Mouse (Mus musculus): ENCODE measurements at regions not wholly inside any gene's neighbourhood (a gene's known extent, or its start where the extent isn't known, plus 50 kb on each side); places are given as distances from the start of the nearest gene placed in this dataset.

DNA sequence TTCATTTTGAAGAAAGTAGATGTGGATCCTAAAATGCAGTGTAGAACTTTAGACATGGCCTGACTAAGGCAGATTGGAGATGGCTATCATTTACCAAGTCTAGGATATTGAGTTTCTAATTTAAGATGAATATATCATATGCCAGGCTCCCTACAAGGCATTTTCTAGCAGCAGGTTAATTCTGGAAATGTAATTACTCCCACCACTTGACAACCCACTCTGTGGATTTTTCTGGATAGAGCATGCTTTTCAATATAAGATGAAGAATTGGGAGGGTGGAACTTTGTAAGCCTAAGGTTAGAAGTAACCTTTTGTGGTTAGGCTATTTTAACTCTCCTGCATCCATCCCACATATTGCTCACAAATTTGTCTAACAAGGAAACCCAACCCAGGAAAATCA lies 178.4 kb upstream of the Pappa start:
- DNase-seq (ENCODE audit: extremely low read depth), result no peak
- no peak for TF ChIP-seq E2F4 (IDR thresholded peaks at IDR 0.05; ENCODE audit: insufficient replicate concordance, low read depth, low read length)
- TF ChIP-seq JUN (IDR thresholded peaks at IDR 0.05; ENCODE audit: insufficient read depth, low read depth, low read length), result no peak
- no peak for TF ChIP-seq UBTF (IDR thresholded peaks at IDR 0.05; ENCODE audit: low read depth, low read length)
- TF ChIP-seq MXI1 (IDR thresholded peaks at IDR 0.05; ENCODE audit: low read depth, low read length), result no peak
- no peak for TF ChIP-seq HCFC1 (IDR thresholded peaks at IDR 0.05; ENCODE audit: low read depth, low read length)
- TF ChIP-seq USF2 (conservative IDR thresholded peaks at IDR 0.05; ENCODE audit: low read depth, low read length), result no peak
- no peak for TF ChIP-seq USF1 (IDR thresholded peaks at IDR 0.05; ENCODE audit: low read depth, low read length)
- TF ChIP-seq CHD2 (IDR thresholded peaks at IDR 0.05; ENCODE audit: low read length), result no peak
- no peak for TF ChIP-seq RCOR1 (conservative IDR thresholded peaks at IDR 0.05; ENCODE audit: low read depth, low read length)
- no peak for TF ChIP-seq SMC3 (IDR thresholded peaks at IDR 0.05; ENCODE audit: low read depth, low read length)
- no peak for TF ChIP-seq SIN3A (IDR thresholded peaks at IDR 0.05; ENCODE audit: low read length)
- no peak for TF ChIP-seq PAX5 (IDR thresholded peaks at IDR 0.05; ENCODE audit: low read length)
- H3K27me3 ChIP-seq (replicated peaks), result no peaks in the 10 kb centered on the region
- H3K27ac ChIP-seq (ENCODE audit: insufficient read depth, low read depth), result no peak overlapping the region
- dilution Hi-C loops (cut with MboI; ENCODE audit: extremely low pct_ligation_motif_present, extremely low pct_unique_long_range_greater_than_20kb, low sequenced_read_pairs) (no loop called here), in situ Hi-C loops (cut with MboI; ENCODE audit: low pct_ligation_motif_present, low pct_unique_long_range_greater_than_20kb, low sequenced_read_pairs) (no loop called here)
- H3K4me3 ChIP-seq (replicated peaks in 1 of 3; ENCODE audit: low read depth in 2 of 3, low read length in 2 of 3, poor library complexity in 1 of 3), result no peak overlapping the region
- no peaks in the 10 kb centered on the region for H3K4me1 ChIP-seq (ENCODE audit: control insufficient read depth in 1 of 2, insufficient read depth in 2 of 2)
- H3K36me3 ChIP-seq (replicated peaks in 1 of 2; ENCODE audit: control insufficient read depth in 1 of 2, insufficient read depth in 1 of 2, low read length in 1 of 2), result no peaks in the 10 kb centered on the region
- no peaks in the 10 kb centered on the region for H3K9me3 ChIP-seq (replicated peaks; ENCODE audit: low read length)
- no peak overlapping the region for H3K9ac ChIP-seq (ENCODE audit: insufficient read depth, low read depth)
- H3K79me2 ChIP-seq (replicated peaks; ENCODE audit: control insufficient read depth, extremely low read depth, insufficient read depth, poor library complexity, severe bottlenecking), result no peaks in the 10 kb centered on the region
- H3K4me2 ChIP-seq (ENCODE audit: insufficient read depth, low read depth, poor library complexity, severe bottlenecking), result no peak overlapping the region

DNA sequence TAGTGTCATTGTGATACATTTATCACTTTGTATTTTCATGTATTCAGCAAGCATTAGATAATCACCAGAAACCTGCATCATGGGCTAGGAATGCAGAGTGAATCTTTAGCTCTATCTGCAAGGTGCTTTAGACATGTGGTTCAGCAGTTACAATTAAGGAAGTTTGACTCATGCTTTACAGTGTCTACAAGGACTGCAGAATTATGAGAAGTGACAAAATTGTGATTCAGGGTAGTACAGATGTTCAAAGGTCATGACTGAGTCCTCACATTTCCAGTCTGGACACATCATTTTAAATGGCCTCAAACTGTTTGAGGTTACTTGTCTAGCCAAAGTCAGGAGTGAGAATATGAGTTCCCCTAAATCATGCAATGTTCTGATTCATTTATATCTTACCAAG lies 171.3 kb upstream of the Pappa start:
- Histone ChIP-seq H3K4me3 (replicated peaks in 1 of 3; ENCODE audit: low read depth in 2 of 3, low read length in 2 of 3, poor library complexity in 1 of 3) (no peak overlapping the region), H3K4me1 (ENCODE audit: control insufficient read depth in 1 of 2, insufficient read depth in 2 of 2) (no peaks in the 10 kb centered on the region), H3K27me3 (replicated peaks) (no peaks in the 10 kb centered on the region), H3K36me3 (replicated peaks in 1 of 2; ENCODE audit: control insufficient read depth in 1 of 2, insufficient read depth in 1 of 2, low read length in 1 of 2) (no peaks in the 10 kb centered on the region), H3K79me2 (replicated peaks; ENCODE audit: control insufficient read depth, extremely low read depth, insufficient read depth, poor library complexity, severe bottlenecking) (no peaks in the 10 kb centered on the region), H3K4me2 (ENCODE audit: insufficient read depth, low read depth, poor library complexity, severe bottlenecking) (no peak overlapping the region), H3K9ac (ENCODE audit: insufficient read depth, low read depth) (no peak overlapping the region), H3K9me3 (replicated peaks; ENCODE audit: low read length) (no peaks in the 10 kb centered on the region), H3K27ac (ENCODE audit: insufficient read depth, low read depth) (no peak overlapping the region)
- no peak for TF ChIP-seq HCFC1 (IDR thresholded peaks at IDR 0.05; ENCODE audit: low read depth, low read length)
- no peak for TF ChIP-seq ETS1 (conservative IDR thresholded peaks at IDR 0.05; ENCODE audit: low read depth, low read length)
- dilution Hi-C loops (cut with MboI; ENCODE audit: extremely low pct_ligation_motif_present, extremely low pct_unique_long_range_greater_than_20kb, low sequenced_read_pairs) (no loop called here), in situ Hi-C loops (cut with MboI; ENCODE audit: low pct_ligation_motif_present, low pct_unique_long_range_greater_than_20kb, low sequenced_read_pairs) (no loop called here)
- no peak for DNase-seq (ENCODE audit: extremely low read depth)

DNA sequence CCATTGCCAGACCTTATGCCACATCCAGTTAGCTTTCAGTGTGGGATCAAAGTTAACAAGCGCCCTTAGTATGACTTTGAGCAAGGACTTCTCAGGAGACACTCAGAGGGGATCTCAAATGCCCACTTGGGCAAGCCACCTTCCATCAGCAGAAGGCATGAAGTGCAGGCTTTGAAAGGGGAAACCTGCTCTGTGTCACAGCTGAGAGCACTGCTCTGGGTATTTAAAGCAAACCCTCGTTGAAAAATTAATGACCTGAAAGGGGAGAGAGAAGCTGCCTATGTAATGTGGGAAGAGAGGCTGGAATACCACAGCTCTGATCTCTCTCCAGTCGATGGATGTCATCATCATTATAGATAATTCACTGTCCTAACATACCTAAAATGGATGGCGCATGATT lies 165.1 kb upstream of the Pappa start:
- in situ Hi-C loops (cut with MboI; ENCODE audit: low pct_ligation_motif_present, low pct_unique_long_range_greater_than_20kb, low sequenced_read_pairs), result no loop called here

More for the DNA sequence above, 165.1 kb upstream of the Pappa start:
- dilution Hi-C loops (cut with MboI; ENCODE audit: extremely low pct_ligation_motif_present, extremely low pct_unique_long_range_greater_than_20kb, low sequenced_read_pairs), result no loop called here
- H3K9me3 ChIP-seq (replicated peaks; ENCODE audit: low read length), result no peaks in the 10 kb centered on the region
- no peak overlapping the region for H3K4me3 ChIP-seq (replicated peaks in 1 of 3; ENCODE audit: low read depth in 2 of 3, low read length in 2 of 3, poor library complexity in 1 of 3)
- TF ChIP-seq UBTF (IDR thresholded peaks at IDR 0.05; ENCODE audit: low read depth, low read length) (no peak), GABPA (IDR thresholded peaks at IDR 0.05; ENCODE audit: insufficient replicate concordance, low read depth, low read length) (no peak), ELF1 (IDR thresholded peaks at IDR 0.05; ENCODE audit: low read depth, low read length) (no peak), JUN (IDR thresholded peaks at IDR 0.05; ENCODE audit: insufficient read depth, low read depth, low read length) (no peak), CHD2 (IDR thresholded peaks at IDR 0.05; ENCODE audit: low read length) (no peak), JUND (conservative IDR thresholded peaks at IDR 0.05; ENCODE audit: low read depth, low read length) (no peak), SMC3 (IDR thresholded peaks at IDR 0.05; ENCODE audit: low read depth, low read length) (no peak), KAT2A (IDR thresholded peaks at IDR 0.05; ENCODE audit: insufficient replicate concordance, low read length) (no peak), MAZ (IDR thresholded peaks at IDR 0.05; ENCODE audit: low read depth, low read length) (no peak)
- no peaks in the 10 kb centered on the region for H3K36me3 ChIP-seq (replicated peaks in 1 of 2; ENCODE audit: control insufficient read depth in 1 of 2, insufficient read depth in 1 of 2, low read length in 1 of 2)
- H3K4me1 ChIP-seq (ENCODE audit: control insufficient read depth in 1 of 2, insufficient read depth in 2 of 2), result no peaks in the 10 kb centered on the region
- no peaks in the 10 kb centered on the region for H3K79me2 ChIP-seq (replicated peaks; ENCODE audit: control insufficient read depth, extremely low read depth, insufficient read depth, poor library complexity, severe bottlenecking)
- no peaks in the 10 kb centered on the region for H3K27me3 ChIP-seq (replicated peaks)
- H3K27ac ChIP-seq (ENCODE audit: insufficient read depth, low read depth), result no peak overlapping the region
- no peak for DNase-seq (ENCODE audit: extremely low read depth)
- H3K9ac ChIP-seq (ENCODE audit: insufficient read depth, low read depth), result no peak overlapping the region
- H3K4me2 ChIP-seq (ENCODE audit: insufficient read depth, low read depth, poor library complexity, severe bottlenecking), result no peak overlapping the region
